Mouse (Mus musculus): ENCODE measurements around the gene Robo3.

Gene Robo3

DNA sequence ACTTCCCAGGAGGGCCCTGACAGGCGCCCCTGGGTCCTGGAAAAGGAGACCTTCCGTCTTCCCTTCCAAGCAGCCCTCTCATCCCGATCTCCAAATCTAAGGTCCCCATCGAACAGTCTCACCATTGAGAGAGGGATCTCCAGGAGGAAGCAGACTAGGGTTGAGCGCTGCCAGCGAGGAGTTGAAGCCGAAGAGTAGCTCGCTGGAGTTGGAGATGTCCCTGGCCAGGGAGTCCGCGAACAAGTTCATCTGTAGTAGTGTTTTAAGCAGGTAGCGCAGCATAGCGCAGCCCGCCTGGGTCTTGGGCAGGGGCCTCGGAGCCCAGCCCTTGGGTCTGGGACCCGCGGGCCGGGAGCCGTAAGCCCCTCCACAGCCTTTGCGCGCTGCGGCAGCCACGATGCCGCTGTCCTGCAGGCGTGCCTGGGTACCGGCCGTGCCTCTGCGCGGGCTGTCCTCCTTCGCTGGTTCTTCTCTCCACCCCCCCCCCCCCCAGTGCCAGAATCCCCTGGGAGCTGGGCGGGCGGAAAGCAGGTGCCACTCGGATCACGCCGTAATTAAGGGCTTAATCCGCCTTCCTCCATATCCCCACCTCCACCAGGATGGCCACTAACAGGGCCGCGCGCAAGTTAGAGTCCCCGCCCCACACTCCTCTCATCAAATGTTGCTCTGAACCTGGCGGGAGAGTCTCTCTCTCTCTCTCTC lies at the start of gene Robo3:
Gene Robo3 (minus strand): TSS at position 527 of the 702 bp plus-strand sequence.
- DNase-seq (ENCODE audit: low spot score in 2 of 2) = no peak

DNA sequence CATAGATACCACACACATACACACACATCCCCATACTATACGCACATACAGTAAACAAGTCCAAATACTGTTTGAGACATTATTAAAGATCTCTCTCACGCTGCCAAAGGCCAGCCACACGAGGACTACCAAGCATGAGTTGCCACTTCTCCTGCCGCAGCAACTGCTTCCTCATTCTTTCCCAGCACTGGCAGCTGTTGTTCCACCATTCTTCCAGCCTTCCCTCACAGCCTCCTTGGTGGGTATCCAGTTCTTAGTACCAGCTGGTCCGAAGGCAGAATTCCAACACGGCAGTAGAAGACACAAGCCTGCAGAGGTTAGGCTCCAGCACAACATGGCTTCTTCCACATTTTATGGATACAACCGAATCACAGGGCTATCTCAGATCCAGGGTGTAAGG lies 41.9 kb upstream of the Robo3 start:
- no peak for DNase-seq (ENCODE audit: low spot score in 2 of 2)

GRCm38 (mm10) chr9:37473611-37474125 lies 40.6 kb upstream of the Robo3 start:
- no peak for DNase-seq (ENCODE audit: low spot score in 2 of 2)

DNA sequence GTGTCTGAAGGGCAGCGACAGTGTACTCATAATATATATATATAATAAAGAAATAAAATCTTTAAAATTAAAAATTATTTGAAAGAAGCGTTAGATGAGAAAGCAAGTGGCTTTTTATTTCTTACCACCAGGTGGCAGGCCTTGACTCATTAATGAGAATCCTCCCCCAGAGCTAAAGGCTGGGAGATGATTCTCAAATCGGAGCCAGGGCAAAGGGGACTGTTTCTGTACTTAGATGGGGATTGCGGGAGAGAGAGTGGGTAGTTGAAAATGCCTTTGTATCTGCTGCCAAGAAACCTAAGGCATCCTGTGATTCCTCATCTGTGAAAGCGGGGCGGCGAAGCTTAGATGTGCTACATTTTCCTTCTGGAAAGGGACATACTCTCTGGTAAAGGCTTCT lies 29.7 kb upstream of the Robo3 start:
- DNase-seq (ENCODE audit: low spot score in 2 of 2) = peak; percentile 9 to 26

DNA sequence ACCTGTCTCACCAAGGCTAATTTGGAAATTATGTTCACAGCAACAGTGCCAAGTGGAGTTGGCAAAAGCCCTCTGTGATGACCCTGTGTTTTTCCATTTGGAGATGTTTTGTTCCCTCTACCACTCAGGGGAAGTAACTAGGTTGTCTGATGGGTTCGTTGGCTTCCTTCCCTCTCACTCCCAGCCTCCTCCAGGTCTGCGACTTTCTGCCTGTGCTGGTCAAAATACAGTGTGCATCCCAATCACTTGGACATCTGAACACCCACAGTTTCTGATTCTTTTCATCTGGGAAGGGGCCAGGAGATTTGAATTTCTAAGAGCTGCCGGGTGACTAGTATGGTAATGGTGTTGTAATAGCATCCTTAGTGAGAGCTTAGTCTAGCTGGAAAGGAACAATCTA lies 28.5 kb upstream of the Robo3 start:
- no peak for DNase-seq (ENCODE audit: low spot score in 2 of 2)

DNA sequence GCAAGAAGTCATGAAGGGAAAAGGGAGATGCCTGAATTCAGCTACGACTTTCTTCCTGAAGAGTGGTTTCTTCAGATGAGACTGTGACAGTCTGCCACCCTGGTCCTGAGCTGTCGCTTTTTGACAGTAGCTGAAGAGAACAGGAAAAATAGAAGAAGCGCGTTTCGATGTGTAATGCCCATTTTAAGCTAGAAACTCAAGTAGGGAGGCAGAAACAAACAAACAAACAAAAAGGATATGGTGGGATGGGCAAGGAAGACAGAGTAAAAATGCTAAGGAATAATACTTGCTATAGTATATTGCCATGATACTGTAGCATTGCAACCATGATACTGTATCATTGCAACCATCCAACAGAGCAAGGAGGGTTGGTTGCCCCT lies 27.9 kb upstream of the Robo3 start:
- DNase-seq (ENCODE audit: low spot score in 2 of 2) = no peak

DNA sequence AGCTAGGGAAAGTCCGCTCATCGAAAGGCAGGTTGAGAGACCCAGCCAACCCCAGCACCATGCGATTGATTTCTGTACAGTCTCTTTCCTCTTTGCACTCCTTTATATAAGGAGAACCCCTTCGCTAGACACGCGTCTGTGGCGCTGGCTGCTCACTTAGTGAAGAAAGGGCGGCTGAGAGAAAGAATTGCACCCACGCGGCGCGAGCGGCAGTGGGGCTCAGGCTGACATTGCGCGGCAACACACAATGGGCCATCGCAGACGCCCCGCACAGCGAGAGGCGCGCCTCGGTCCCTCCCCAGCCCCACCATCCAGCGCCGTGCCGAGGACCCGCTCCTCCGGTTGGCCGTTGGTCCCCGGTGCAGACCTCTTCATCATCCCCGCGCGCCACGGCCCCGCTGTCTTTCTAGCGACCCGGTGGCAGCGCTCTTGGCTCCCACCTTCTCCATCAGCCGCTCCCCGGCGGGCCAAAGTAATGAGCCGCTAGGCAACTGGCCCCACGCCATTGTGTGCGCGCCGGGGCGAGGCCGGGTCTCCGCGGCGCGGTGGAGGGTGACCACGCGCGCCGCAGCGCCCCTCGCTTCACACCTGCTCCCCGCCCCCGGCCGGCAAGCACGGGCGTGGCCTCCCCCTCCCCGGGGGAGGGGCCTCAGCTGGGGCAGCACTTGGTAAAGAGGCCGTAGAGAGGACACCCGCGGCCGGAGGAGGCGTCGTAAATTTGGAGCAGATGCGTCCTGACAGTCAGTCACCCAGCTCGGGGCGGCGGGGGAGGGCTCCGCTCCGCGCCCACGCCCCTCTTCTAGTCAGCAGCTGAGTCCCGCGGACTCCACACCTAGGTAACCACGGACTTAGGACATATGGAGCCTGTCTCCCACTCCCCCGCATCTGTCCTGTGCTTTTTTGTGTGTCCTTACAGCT lies 27.3 kb upstream of the Robo3 start:
- peak; percentile 23 to 26 for DNase-seq (ENCODE audit: low spot score in 2 of 2)

GRCm38 (mm10) chr9:37459665-37460042 lies 26.6 kb upstream of the Robo3 start:
- no peak for DNase-seq (ENCODE audit: low spot score in 2 of 2)

GRCm38 (mm10) chr9:37457151-37457550 lies 24.1 kb upstream of the Robo3 start:
- DNase-seq (ENCODE audit: low spot score in 2 of 2) = no peak

GRCm38 (mm10) chr9:37456481-37456910 lies 23.4 kb upstream of the Robo3 start:
- no peak for DNase-seq (ENCODE audit: low spot score in 2 of 2)

DNA sequence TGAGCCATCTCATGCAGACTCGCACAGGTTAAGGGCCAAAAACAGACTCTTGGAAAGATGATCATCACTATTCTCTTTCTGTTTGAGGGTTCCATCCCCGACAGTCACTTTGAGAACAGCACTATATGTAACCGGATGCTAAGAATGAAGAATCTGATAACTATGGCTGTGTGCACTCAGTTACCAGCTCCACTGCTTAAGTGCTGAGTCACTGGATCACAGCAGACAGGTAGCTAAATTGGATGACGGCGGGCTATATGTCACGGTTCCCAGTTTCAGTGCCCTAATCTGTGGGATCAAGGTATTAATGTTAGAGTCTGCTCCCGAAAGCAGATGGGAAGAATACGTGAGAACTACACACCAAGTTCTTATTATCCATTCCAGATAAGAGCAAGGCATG lies 22.8 kb upstream of the Robo3 start:
- DNase-seq (ENCODE audit: low spot score in 2 of 2) = no peak

- no peak for DNase-seq (ENCODE audit: low spot score in 2 of 2)
Measured at GRCm38 (mm10) chr9:37454991-37455390, 21.9 kb upstream of the Robo3 start.

GRCm38 (mm10) chr9:37454011-37454492 lies 21.0 kb upstream of the Robo3 start:
- DNase-seq (ENCODE audit: low spot score in 2 of 2) = no peak

DNA sequence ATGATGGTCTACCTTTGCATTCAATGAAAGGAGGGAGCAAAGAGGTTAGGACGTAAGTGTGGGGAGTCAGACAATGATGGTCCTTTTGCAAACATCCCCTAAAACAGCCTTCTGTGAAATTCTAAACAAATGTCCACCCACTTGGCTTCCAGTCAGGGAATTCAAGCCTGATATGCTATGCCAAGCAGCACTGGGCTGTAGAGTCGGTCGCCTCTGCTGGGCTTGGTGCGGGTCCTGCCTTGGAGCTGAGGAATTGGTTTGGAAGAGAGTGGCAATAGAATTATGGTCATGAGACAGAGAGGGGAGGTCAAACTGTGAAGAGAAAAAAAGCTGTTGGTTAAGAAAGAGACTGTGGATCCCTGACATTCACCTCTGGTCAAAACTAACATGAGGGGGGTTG lies 20.3 kb upstream of the Robo3 start:
- DNase-seq (ENCODE audit: low spot score in 2 of 2) = no peak

GRCm38 (mm10) chr9:37452401-37452800 lies 19.4 kb upstream of the Robo3 start:
- no peak for DNase-seq (ENCODE audit: low spot score in 2 of 2)

- DNase-seq (ENCODE audit: low spot score in 2 of 2) = no peak
Measured at GRCm38 (mm10) chr9:37437772-37438735, 5.0 kb upstream of the Robo3 start.

DNA sequence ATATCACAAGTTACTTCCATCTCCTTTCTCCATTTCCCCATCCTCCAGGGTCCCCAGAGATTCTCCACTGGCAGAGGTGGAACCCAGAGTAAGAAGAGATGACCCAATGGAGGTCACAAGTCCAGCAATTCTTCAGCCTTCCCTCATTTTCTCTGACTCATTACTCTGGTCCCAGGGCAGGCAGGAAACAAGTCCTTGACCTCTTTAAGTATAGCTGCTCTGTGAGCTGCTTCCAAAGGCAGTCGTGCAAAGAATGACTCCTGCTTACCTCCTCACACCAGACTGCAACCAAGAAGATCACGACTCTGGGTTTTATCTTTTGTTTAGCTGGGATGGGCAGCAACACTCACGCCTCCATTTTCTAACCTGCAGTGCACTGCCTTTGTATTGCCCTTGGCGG lies 2.6 kb upstream of the Robo3 start:
- no peak for DNase-seq (ENCODE audit: low spot score in 2 of 2)

DNA sequence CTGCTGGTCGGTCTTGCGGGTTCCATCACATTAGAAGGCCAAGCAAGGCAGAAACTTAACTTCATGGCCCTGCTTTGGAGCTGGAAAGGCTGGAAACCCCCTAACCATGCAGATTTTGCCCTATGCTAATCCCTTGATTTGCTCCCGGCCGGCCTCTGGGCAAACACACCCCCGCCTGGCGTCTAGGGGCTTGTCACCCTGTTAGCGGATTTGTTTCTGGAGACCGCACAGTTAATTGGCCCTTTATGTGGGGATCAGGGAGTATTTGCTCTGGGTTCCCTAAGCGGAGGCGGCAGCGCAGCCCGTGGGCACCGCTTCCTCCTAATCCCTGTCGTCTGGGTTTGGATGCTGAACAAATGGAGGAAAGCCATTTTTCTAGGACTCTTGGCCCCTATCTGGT lies 1.9 kb upstream of the Robo3 start:
- no peak for DNase-seq (ENCODE audit: low spot score in 2 of 2)

DNA sequence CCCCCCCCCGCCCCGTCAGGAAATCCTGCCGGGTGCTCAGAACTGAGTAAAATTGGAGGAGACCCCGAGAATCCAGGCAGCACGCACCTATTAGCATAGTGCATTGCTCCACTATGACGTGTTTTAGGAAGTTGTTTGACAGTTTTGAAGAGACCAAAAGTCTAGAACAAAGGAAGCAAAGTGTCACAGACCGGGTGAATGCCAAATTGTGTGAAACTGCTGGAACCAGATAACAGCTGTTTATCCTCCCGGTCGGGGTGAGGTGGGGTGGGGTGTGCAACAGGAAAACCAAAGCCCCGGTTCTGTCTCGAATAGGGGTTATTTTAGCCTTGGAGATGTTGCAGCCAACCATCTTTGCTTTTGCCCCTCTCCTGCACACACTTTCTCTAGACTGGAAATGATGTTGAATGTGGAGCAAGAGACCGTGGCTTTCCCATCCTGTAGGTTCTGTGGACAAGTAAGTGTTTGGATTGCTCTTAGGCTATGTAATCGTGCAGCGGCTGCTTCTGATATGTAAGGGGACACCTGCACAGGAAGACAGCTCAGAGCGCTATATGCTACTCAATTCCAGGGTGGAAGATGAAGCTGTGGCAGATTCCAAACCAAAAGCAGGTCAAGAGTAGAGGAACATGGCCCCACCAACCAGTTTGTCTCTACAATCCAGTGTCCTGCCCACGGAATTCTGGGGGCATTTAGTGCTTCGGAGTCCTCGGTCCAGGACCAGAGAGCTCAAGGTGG lies 946 bp upstream of the Robo3 start:
- DNase-seq (ENCODE audit: low spot score in 2 of 2) = no peak

DNA sequence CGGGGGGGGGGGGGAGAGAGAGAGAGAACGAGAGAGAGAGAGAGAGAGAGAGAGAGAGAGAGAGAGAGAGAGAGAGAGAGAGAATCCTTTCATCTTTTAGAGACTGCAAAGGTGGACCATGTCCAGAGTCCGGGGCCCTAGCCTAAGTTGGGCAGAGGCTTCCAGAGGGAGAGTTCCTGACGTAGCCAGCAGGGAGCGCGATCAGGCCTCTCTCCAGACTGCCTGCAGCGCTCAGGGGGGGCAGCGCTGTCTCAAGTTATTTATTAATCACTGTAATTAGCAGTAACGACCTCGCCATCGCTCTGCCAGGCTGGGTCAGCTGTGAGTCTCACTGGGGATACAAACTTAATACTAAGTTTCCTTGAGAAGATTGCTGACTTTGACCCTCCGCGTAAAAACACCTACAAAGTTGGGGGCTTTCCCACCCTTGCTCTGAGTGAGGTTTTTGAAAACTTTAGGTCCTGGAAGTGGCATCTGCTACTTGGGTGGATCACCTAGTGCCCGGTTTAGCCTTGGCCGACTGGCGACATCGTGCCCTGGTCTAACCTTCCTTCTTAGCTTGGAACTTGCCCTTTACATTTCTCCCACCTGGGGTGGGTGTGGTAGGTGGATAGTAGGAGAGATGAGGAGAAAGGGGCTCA lies 900 bp downstream of the Robo3 start:
- no peak for DNase-seq (ENCODE audit: low spot score in 2 of 2)

Measured in spleen, postnatal 36 days (tissue).